Mouse (Mus musculus) CD4-positive, CD25-positive, alpha-beta regulatory T cell, adult 4 months (primary cell): Measurements from ENCODE around the gene Rc3h1. TPM values are rescaled to one million over a fixed set of nuclear protein-coding genes. Genes with fewer than 3 reads are reported as not detected.

Experiments
- polyA plus RNA-seq, 2 experiments: library from polyadenylated mRNA; unstranded; fragments of 100-300 nt; shearing (Covaris generic); gene quantifications; one replicate each; pipeline ENCODE4 v1.2.1; 2017

Rc3h1 gene
- polyA plus RNA-seq, 2 experiments from 2014 or later: 13.1 to 14.3 TPM

Other genes starting within 250 kb of the Rc3h1 start
- 100 to 1,000 TPM; 268 to 348 TPM for gene Rabgap1l, start 113.2 kb upstream of the Rc3h1 start, polyA plus RNA-seq
- 10 to 100 TPM; 15.0 to 16.9 TPM for gene Serpinc1, start 72.2 kb downstream of the Rc3h1 start, polyA plus RNA-seq
- 10 to 100 TPM in 1 of 2 experiments, 1 to 10 TPM in 1; 8.3 to 11.0 TPM for gene Zbtb37, start 128.4 kb downstream of the Rc3h1 start, polyA plus RNA-seq
- 10 to 100 TPM; 11.3 to 25.7 TPM for gene Dars2, start 164.2 kb downstream of the Rc3h1 start, polyA plus RNA-seq
- 10 to 100 TPM; 17.1 to 18.1 TPM for gene Cenpl, start 164.3 kb downstream of the Rc3h1 start, polyA plus RNA-seq
- gene Klhl20, start 225.1 kb downstream of the Rc3h1 start, polyA plus RNA-seq: 10 to 100 TPM; 36.2 to 40.5 TPM
- not detected for gene Ankrd45, start 236.3 kb downstream of the Rc3h1 start, polyA plus RNA-seq